Mouse (Mus musculus) bone marrow macrophage, adult 2 months (primary cell): ENCODE measurements around the gene Antxr1. TPM values are rescaled to one million over a fixed set of nuclear protein-coding genes. Genes with fewer than 3 reads are reported as not detected.

Experiments
- H3K27ac ChIP-seq: 2 replicates; pipeline ENCODE4 v1.5.1; 2012; ENCODE audit warnings: low read depth, low read length; ENCODE audit not compliant: insufficient read depth
- H3K4me1 ChIP-seq: 2 replicates; pipeline ENCODE4 v1.6.1; 2012; ENCODE audit warnings: low read length; ENCODE audit not compliant: control insufficient read depth, insufficient read depth
- H3K4me3 ChIP-seq: 2 replicates; pipeline ENCODE4 v1.5.1; 2012; ENCODE audit warnings: mild to moderate bottlenecking, low read length, moderate library complexity; ENCODE audit not compliant: insufficient read depth
- CTCF ChIP-seq: IDR thresholded peaks from 2 replicates; pipeline ENCODE4 v1.5.1; 2012; ENCODE audit warnings: low read depth, mild to moderate bottlenecking, low read length, moderate library complexity
- POLR2A ChIP-seq: IDR thresholded peaks from 2 replicates; pipeline ENCODE4 v1.6.1; 2012; ENCODE audit warnings: mild to moderate bottlenecking, low read depth, low read length, borderline replicate concordance
- polyA plus RNA-seq: library from polyadenylated mRNA; stranded (reverse); fragments of >200 nt; gene quantifications from 2 replicates; pipeline ENCODE4 v1.2.4, GENCODE M21; 2012; ENCODE audit not compliant: missing spikeins, insufficient read depth, insufficient read length

Gene Antxr1
- 0.63 and 1.5 TPM in 2 replicates for polyA plus RNA-seq

GRCm38 (mm10) chr6:87335091-87335934, at the start of gene Antxr1:
Gene Antxr1 (minus strand): TSS chr6:87335821.
- TF ChIP-seq POLR2A: no peak
- peak; percentile 82 for TF ChIP-seq CTCF
- peaks cover 5% of the 10 kb centered on the region; the same call in 1 of the 2 replicates for H3K4me1 ChIP-seq
- H3K27ac ChIP-seq: no peak within 1 kb of the TSS
- peak within 1 kb of the TSS; percentile 66 for H3K4me3 ChIP-seq

GRCm38 (mm10) chr6:87384761-87385160, 49.1 kb upstream of the Antxr1 start:
- Histone ChIP-seq H3K27ac (no peak overlapping the region), H3K4me3 (no peak overlapping the region), H3K4me1 (peaks cover 3% of the 10 kb centered on the region; the same call in 1 of the 2 replicates)
- TF ChIP-seq POLR2A (no peak), CTCF (no peak)

GRCm38 (mm10) chr6:87383926-87384691, 48.5 kb upstream of the Antxr1 start:
- TF ChIP-seq CTCF (no peak), POLR2A (no peak)
- no peak overlapping the region for H3K4me3 ChIP-seq

GRCm38 (mm10) chr6:87373057-87373456, 37.4 kb upstream of the Antxr1 start, which contains the start of gene Gkn2:
Gene Gkn2 (plus strand): TSS chr6:87373357.
- no peaks in the 10 kb centered on the region for H3K4me1 ChIP-seq
- TF ChIP-seq CTCF (no peak), POLR2A (no peak)
- no peak within 1 kb of the TSS for H3K4me3 ChIP-seq
- H3K27ac ChIP-seq: no peak within 1 kb of the TSS

More at GRCm38 (mm10) chr6:87383926-87384691, 48.5 kb upstream of the Antxr1 start:
- Histone ChIP-seq H3K27ac (no peak overlapping the region), H3K4me1 (peaks cover 3% of the 10 kb centered on the region; the same call in 1 of the 2 replicates)

- Histone ChIP-seq H3K4me3 (no peak overlapping the region), H3K27ac (no peak overlapping the region), H3K4me1 (no peaks in the 10 kb centered on the region)
- TF ChIP-seq POLR2A (no peak), CTCF (no peak)
Measured at GRCm38 (mm10) chr6:87369223-87369622, 33.6 kb upstream of the Antxr1 start.

- TF ChIP-seq POLR2A (no peak), CTCF (no peak)
- H3K27ac ChIP-seq: no peak overlapping the region
- no peak overlapping the region for H3K4me3 ChIP-seq
- no peaks in the 10 kb centered on the region for H3K4me1 ChIP-seq
Measured at GRCm38 (mm10) chr6:87354441-87354840, 18.8 kb upstream of the Antxr1 start.

- no peak within 1 kb of the TSS for H3K27ac ChIP-seq
- TF ChIP-seq CTCF: no peak
- no peak for TF ChIP-seq POLR2A
- H3K4me3 ChIP-seq: no peak within 1 kb of the TSS
- H3K4me1 ChIP-seq: no peaks in the 10 kb centered on the region
Measured at GRCm38 (mm10) chr6:87350829-87351228, 15.2 kb upstream of the Antxr1 start, which contains the start of gene Gkn1. Gene Gkn1 (minus strand): TSS chr6:87350942.

- no peak overlapping the region for H3K4me3 ChIP-seq
- TF ChIP-seq CTCF (no peak; the same call in 1 of the 2 replicates), POLR2A (no peak)
- H3K27ac ChIP-seq: no peak overlapping the region
- peaks cover 5% of the 10 kb centered on the region; the same call in 1 of the 2 replicates for H3K4me1 ChIP-seq
Measured at GRCm38 (mm10) chr6:87335935-87336295, 294 bp upstream of the Antxr1 start.

- Histone ChIP-seq H3K4me1 (peaks cover 5% of the 10 kb centered on the region; the same call in 1 of the 2 replicates), H3K27ac (no peak overlapping the region), H3K4me3 (peak overlapping the region; percentile 66)
- TF ChIP-seq CTCF: no peak
- no peak for TF ChIP-seq POLR2A
Measured at GRCm38 (mm10) chr6:87334361-87335090, 1.1 kb downstream of the Antxr1 start.
